ENCODE assay signal across 18 mouse cellular contexts in genomic region chr19:8571746-8572145, GRCm38 (mm10). TPM values are rescaled to one million over a fixed set of nuclear protein-coding genes. Genes with fewer than 3 reads are reported as not detected.
DNase-seq lines count a peak whose midpoint lies in the region; ATAC-seq and TF ChIP-seq lines count a peak whose summit lies in the region.
"Had no signal": no experiment of that assay in that cellular context is flagged by ENCODE, and none has a peak within 500 bp of the region (broad histone marks: within the 10 kb centered on the region; RNA-seq: fewer than 3 reads in every experiment).

No protein-coding gene starts in this region.

- no peak overlapping the region for H3K4me2 ChIP-seq in embryonic facial prominence, embryonic 14.5 days (ENCODE audit: low read depth, low read length)
- H3K4me2 ChIP-seq in lung, embryonic 14.5 days, result no peak overlapping the region
- H3K4me2 ChIP-seq: liver, embryonic 12.5 days; midbrain, embryonic 11.5 days; stomach, embryonic 15.5 days had no signal

- no peaks in the 10 kb centered on the region for H3K9me3 ChIP-seq in embryonic facial prominence, embryonic 14.5 days (ENCODE audit: control insufficient read depth, low read length)
- H3K9me3 ChIP-seq in embryonic facial prominence, embryonic 10.5 days, result no peaks in the 10 kb centered on the region
- H3K9me3 ChIP-seq in lung, embryonic 14.5 days (ENCODE audit: low read depth, low read length), result no peaks in the 10 kb centered on the region
- H3K9me3 ChIP-seq: liver, embryonic 12.5 days; stomach, embryonic 15.5 days had no signal

- H3K36me3 ChIP-seq in embryonic facial prominence, embryonic 14.5 days (ENCODE audit: control insufficient read depth, insufficient read depth, low read length), result no peaks in the 10 kb centered on the region
- H3K36me3 ChIP-seq in embryonic facial prominence, embryonic 10.5 days (replicated peaks), result no peaks in the 10 kb centered on the region
- no peaks in the 10 kb centered on the region for H3K36me3 ChIP-seq in lung, embryonic 14.5 days (ENCODE audit: insufficient read depth)
- H3K36me3 ChIP-seq: liver, embryonic 12.5 days; stomach, embryonic 15.5 days had no signal

- H3K4me3 ChIP-seq in embryonic facial prominence, embryonic 14.5 days (ENCODE audit: low read depth, low read length), result no peak overlapping the region
- no peak overlapping the region for H3K4me3 ChIP-seq in embryonic facial prominence, embryonic 10.5 days
- H3K4me3 ChIP-seq in lung, embryonic 14.5 days (ENCODE audit: low read depth, low read length), result no peak overlapping the region
- H3K4me3 ChIP-seq: gastrocnemius, adult 2 months; liver, embryonic 12.5 days; myocyte; stomach, embryonic 15.5 days had no signal

- H3K4me1 ChIP-seq in embryonic facial prominence, embryonic 14.5 days (ENCODE audit: control insufficient read depth, insufficient read depth, low read length), result no peaks in the 10 kb centered on the region
- peaks cover 8% of the 10 kb centered on the region; the same call in 1 of the 2 replicates for H3K4me1 ChIP-seq in embryonic facial prominence, embryonic 10.5 days
- no peaks in the 10 kb centered on the region for H3K4me1 ChIP-seq in lung, embryonic 14.5 days (ENCODE audit: insufficient read depth)

- no peak overlapping the region for H3K27ac ChIP-seq in embryonic facial prominence, embryonic 14.5 days (replicated peaks; ENCODE audit: low read depth, low read length)
- no peak overlapping the region for H3K27ac ChIP-seq in embryonic facial prominence, embryonic 10.5 days (replicated peaks)
- H3K27ac ChIP-seq in lung, embryonic 14.5 days (ENCODE audit: low read depth), result no peak overlapping the region
- H3K27ac ChIP-seq: gastrocnemius, adult 2 months; liver, embryonic 12.5 days; stomach, embryonic 15.5 days had no signal

- no peak for ATAC-seq in embryonic facial prominence, embryonic 14.5 days (ENCODE audit: low read depth)
- ATAC-seq in lung, embryonic 14.5 days (ENCODE audit: insufficient read depth), result no peak
- ATAC-seq: forebrain, embryonic 14.5 days; liver, embryonic 12.5 days had no signal

- H3K9ac ChIP-seq in embryonic facial prominence, embryonic 14.5 days (ENCODE audit: low read depth, low read length), result no peak overlapping the region
- no peak overlapping the region for H3K9ac ChIP-seq in lung, embryonic 14.5 days
- H3K9ac ChIP-seq: liver, embryonic 12.5 days; stomach, embryonic 15.5 days had no signal

- 46% methylated on average over 7 of the region's 7 CpGs for WGBS in embryonic facial prominence, embryonic 14.5 days
- WGBS in embryonic facial prominence, embryonic 10.5 days, result 78% methylated on average over 7 of the region's 7 CpGs
- WGBS in lung, embryonic 14.5 days, result 47% methylated on average over 7 of the region's 7 CpGs

- DNase-seq in embryonic facial prominence, embryonic 14.5 days (ENCODE audit: low spot score), result peak; percentile 62
- no peak for DNase-seq in embryonic facial prominence, embryonic 10.5 days (ENCODE audit: low spot score)
- DNase-seq in lung, embryonic 14.5 days, result peak; percentile 37
- DNase-seq in lung, postnatal 36 days, result no peak
- peak; percentile 68 to 71 for DNase-seq in kidney, postnatal 36 days
- peak; percentile 53 for DNase-seq in thymus, postnatal 25 days
- no peak for DNase-seq in layer of hippocampus, adult 18-20 months (ENCODE audit: low spot score in 2 of 2)
- DNase-seq in right cerebral cortex, adult 18-20 months, result no peak
- DNase-seq: adrenal gland, postnatal 25 days; gastrocnemius, adult 2 months; lung, postnatal 14 days had no signal

- no peaks in the 10 kb centered on the region for H3K27me3 ChIP-seq in embryonic facial prominence, embryonic 14.5 days (replicated peaks; ENCODE audit: control insufficient read depth, insufficient read depth, low read length)
- H3K27me3 ChIP-seq in embryonic facial prominence, embryonic 10.5 days (replicated peaks; ENCODE audit: low read depth, poor library complexity, severe bottlenecking), result no peaks in the 10 kb centered on the region
- H3K27me3 ChIP-seq in lung, embryonic 14.5 days (ENCODE audit: insufficient read depth, low read length), result no peaks in the 10 kb centered on the region
- H3K27me3 ChIP-seq: liver, embryonic 12.5 days; stomach, embryonic 15.5 days had no signal

- TF ChIP-seq CTCF in lung, embryonic 14.5 days (IDR thresholded peaks at IDR 0.05; ENCODE audit: low read depth), result no peak

RNA-seq across cellular contexts. Expression of gene Slc22a8, which starts 19.3 kb away (rescaled TPM):
- 0.59 and 1.3 TPM in 2 replicates for polyA plus RNA-seq in embryonic facial prominence, embryonic 14.5 days (2014; fragmentation: Nextera tagmentation; extraction: Ambion mirVana)
- not detected in 2 replicates for polyA plus RNA-seq in embryonic facial prominence, embryonic 10.5 days (2016; fragmentation: Nextera tagmentation; extraction: Ambion mirVana)
- polyA plus RNA-seq in lung, embryonic 14.5 days (2014; fragmentation: Nextera tagmentation; extraction: Ambion mirVana), result not detected in 2 replicates
- total RNA-seq in layer of hippocampus, adult 18-20 months (2021), result 1 to 10 TPM; 6.3 to 6.9 TPM
- total RNA-seq: ES-E14; gastrocnemius, adult 2 months had no signal
- polyA plus RNA-seq: heart, embryonic 14.5 days; myocyte had no signal

RNA-seq across cellular contexts. Expression of gene Slc22a6, which starts 46.1 kb away (rescaled TPM):
- polyA plus RNA-seq in embryonic facial prominence, embryonic 14.5 days (2014; fragmentation: Nextera tagmentation; extraction: Ambion mirVana), result 0.67 and 1.1 TPM in 2 replicates
- polyA plus RNA-seq in embryonic facial prominence, embryonic 10.5 days (2016; fragmentation: Nextera tagmentation; extraction: Ambion mirVana), result 0.10 and 0.24 TPM in 2 replicates
- not detected in 2 replicates for polyA plus RNA-seq in lung, embryonic 14.5 days (2014; fragmentation: Nextera tagmentation; extraction: Ambion mirVana)
- 1 to 10 TPM; 1.6 to 2.1 TPM for total RNA-seq in layer of hippocampus, adult 18-20 months (2021)
- total RNA-seq: adrenal gland, postnatal 25 days; ES-E14; gastrocnemius, adult 2 months had no signal
- polyA plus RNA-seq: heart, embryonic 14.5 days; liver, embryonic 12.5 days; myocyte; stomach, embryonic 15.5 days had no signal

Comparison
In these comparisons a context has a peak if more than half of its experiments do, and no peak if none do; other contexts are left out.
1. DNase-seq: peak in embryonic facial prominence, embryonic 14.5 days (single experiment), lung, embryonic 14.5 days (single experiment), kidney, postnatal 36 days (2 of 2) and thymus, postnatal 25 days (single experiment); none in embryonic facial prominence, embryonic 10.5 days (single experiment), lung, postnatal 36 days (single experiment), layer of hippocampus, adult 18-20 months (0 of 2) and right cerebral cortex, adult 18-20 months (single experiment).